Mouse (Mus musculus) hindbrain, embryonic 16.5 days (tissue): ENCODE data around the gene Tapbpl. TPM values are rescaled to one million over a fixed set of nuclear protein-coding genes. Genes with fewer than 3 reads are reported as not detected.
A peak's percentile ranks its signal among the peaks of the same experiment; 100 is the strongest.

Source experiments
- ATAC-seq: fragments of 200-750 bp; cut with Nextera tagmentation; 2 replicates; pipeline ENCODE4 v1.8.0; 2017; ENCODE audit warnings: moderate TSS enrichment, moderate library complexity
- H3K27ac ChIP-seq: fragments of 300-500 bp; sonication (generic); 2 replicates; pipeline ENCODE4 v1.5.1; 2014; ENCODE audit warnings: low read depth, mild to moderate bottlenecking, control low read depth, low read length, moderate library complexity
- H3K27me3 ChIP-seq: fragments of 300-500 bp; sonication (generic); replicated peaks from 2 replicates; pipeline ENCODE4 v1.6.1; 2014; ENCODE audit warnings: low read length; ENCODE audit not compliant: control insufficient read depth, insufficient read depth
- H3K36me3 ChIP-seq: fragments of 300-500 bp; sonication (generic); 2 replicates; pipeline ENCODE4 v1.6.1; 2014; ENCODE audit warnings: mild to moderate bottlenecking, low read length, moderate library complexity, mixed read lengths; ENCODE audit not compliant: control insufficient read depth, insufficient read depth
- H3K4me1 ChIP-seq: fragments of 300-500 bp; sonication (generic); 2 replicates; pipeline ENCODE4 v1.6.1; 2014; ENCODE audit warnings: low read depth, low read length; ENCODE audit not compliant: control insufficient read depth, insufficient read depth
- H3K4me2 ChIP-seq: fragments of 300-500 bp; sonication (generic); 2 replicates; pipeline ENCODE4 v1.6.1; 2014; ENCODE audit warnings: mild to moderate bottlenecking, low read length, control low read depth, moderate library complexity
- H3K4me3 ChIP-seq: fragments of 300-500 bp; sonication (generic); 2 replicates; pipeline ENCODE4 v1.5.1; 2014; ENCODE audit warnings: mild to moderate bottlenecking, low read length, control low read depth, moderate library complexity
- H3K9ac ChIP-seq: fragments of 300-500 bp; sonication (generic); 2 replicates; pipeline ENCODE4 v1.6.1; 2014; ENCODE audit warnings: low read depth, mild to moderate bottlenecking, control low read depth, low read length, moderate library complexity
- H3K9me3 ChIP-seq: fragments of 300-500 bp; sonication (generic); 2 replicates; pipeline ENCODE4 v1.6.1; 2014; ENCODE audit warnings: mild to moderate bottlenecking, low read length, moderate library complexity; ENCODE audit not compliant: control insufficient read depth
- WGBS: fragments of 180-500 bp; shearing (Covaris S2); extraction: QIAGEN DNeasy Blood & Tissue Kit; methylation state at CpG from one replicate; pipeline ENCODE4 v1.1.7; 2014; 5-methylcytosine and 5-hydroxymethylcytosine counted together
- polyA plus RNA-seq: library from polyadenylated mRNA; unstranded; fragments of >200 nt; fragmentation: Nextera tagmentation; extraction: Ambion mirVana; gene quantifications from 2 replicates; pipeline ENCODE4 v1.2.1, GENCODE M21; 2015

Tapbpl gene
- polyA plus RNA-seq, 1 experiment from 2014 or later = 9.1 TPM

- 73% methylated on average over 6 of the region's 6 CpGs for WGBS
- no peaks in the 10 kb centered on the region for H3K9me3 ChIP-seq
- no peak overlapping the region for H3K4me3 ChIP-seq
- H3K4me2 ChIP-seq = no peak overlapping the region
- H3K27ac ChIP-seq = no peak overlapping the region
- ATAC-seq = no peak
- H3K36me3 ChIP-seq = no peaks in the 10 kb centered on the region
- no peak overlapping the region for H3K9ac ChIP-seq
- H3K27me3 ChIP-seq = no peaks in the 10 kb centered on the region
- peaks cover 8% of the 10 kb centered on the region for H3K4me1 ChIP-seq
Observed at GRCm38 (mm10) chr6:125232516-125232915, 856 bp upstream of the Tapbpl start.

DNA sequence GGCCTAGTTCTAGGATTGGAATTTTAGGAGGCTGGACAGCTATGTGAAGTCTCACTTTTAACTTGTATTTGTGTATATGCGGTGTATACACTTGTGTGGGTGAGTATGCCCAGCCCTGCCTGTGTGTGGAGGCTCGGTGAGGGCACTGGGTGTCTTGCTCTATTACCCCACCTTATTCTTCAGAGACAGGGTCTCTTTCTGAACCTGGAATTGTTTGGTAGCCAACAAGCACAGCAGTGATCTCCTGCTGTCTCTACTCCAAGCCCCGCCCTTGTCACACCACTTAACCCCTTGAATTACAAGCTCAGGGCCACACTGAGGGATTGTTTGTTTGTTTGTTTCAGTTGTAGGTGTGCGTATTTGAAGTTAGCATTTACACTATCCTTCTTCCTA is 381 bp upstream of the Tapbpl start:
- H3K27ac ChIP-seq = peak overlapping the region; percentile 74; the same call in 1 of the 2 replicates
- H3K27me3 ChIP-seq = no peaks in the 10 kb centered on the region
- 52% methylated on average over 4 of the region's 4 CpGs for WGBS
- peak overlapping the region; percentile 89 for H3K4me2 ChIP-seq
- H3K36me3 ChIP-seq = no peaks in the 10 kb centered on the region
- no peaks in the 10 kb centered on the region for H3K9me3 ChIP-seq
- peak overlapping the region; percentile 73; the same call in 1 of the 2 replicates for H3K9ac ChIP-seq
- peaks cover 8% of the 10 kb centered on the region for H3K4me1 ChIP-seq
- peak; percentile 26; the same call in 1 of the 2 replicates for ATAC-seq
- H3K4me3 ChIP-seq = peak overlapping the region; percentile 49

GRCm38 (mm10) chr6:125230571-125230970 is 1.1 kb downstream of the Tapbpl start:
- Histone ChIP-seq H3K36me3 (no peaks in the 10 kb centered on the region), H3K4me2 (peak overlapping the region; percentile 89), H3K27me3 (no peaks in the 10 kb centered on the region), H3K9ac (peak overlapping the region; percentile 50), H3K9me3 (no peaks in the 10 kb centered on the region), H3K27ac (peak overlapping the region; percentile 74; the same call in 1 of the 2 replicates), H3K4me3 (no peak overlapping the region), H3K4me1 (peaks cover 8% of the 10 kb centered on the region)
- WGBS = 61% methylated on average over 9 of the region's 9 CpGs
- ATAC-seq = 0 out of 2 replicates have a peak, but pooled peaks have one; percentile 21

DNA sequence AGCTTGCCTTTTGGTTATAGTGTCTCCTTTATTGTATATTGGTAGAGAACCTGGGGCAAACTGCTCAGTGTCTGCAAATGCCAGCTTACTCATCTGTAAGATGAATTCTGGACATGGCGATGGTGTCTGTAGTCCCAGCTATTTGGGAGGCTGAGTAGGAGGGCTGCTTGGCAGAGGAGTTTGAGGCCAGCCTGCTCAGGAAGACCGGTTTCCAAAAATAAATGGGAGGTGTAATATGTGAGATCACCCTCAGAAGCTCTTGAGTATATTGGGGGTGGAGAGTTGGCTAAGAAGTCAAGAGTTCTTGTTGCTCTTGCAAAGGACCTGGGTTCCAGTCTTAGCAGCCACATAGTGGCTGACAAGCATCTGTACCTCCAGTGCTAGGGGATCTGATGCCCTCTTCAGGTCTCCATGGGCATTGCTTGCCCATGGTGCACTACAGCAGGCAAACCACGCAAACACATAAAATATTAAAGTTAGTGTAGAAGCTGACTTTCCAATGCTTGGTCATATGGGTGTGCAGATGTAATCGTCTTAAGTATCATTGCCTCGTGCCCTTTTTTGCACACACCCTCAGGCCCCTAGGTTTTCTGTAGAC is 6.0 kb downstream of the Tapbpl start:
- Histone ChIP-seq H3K4me3 (no peak overlapping the region), H3K9me3 (no peaks in the 10 kb centered on the region), H3K4me1 (no peaks in the 10 kb centered on the region), H3K27me3 (no peaks in the 10 kb centered on the region), H3K4me2 (no peak overlapping the region), H3K9ac (no peak overlapping the region), H3K36me3 (no peaks in the 10 kb centered on the region; the same call in 1 of the 2 replicates), H3K27ac (no peak overlapping the region)
- ATAC-seq = no peak
- WGBS = 86% methylated on average over 5 of the region's 5 CpGs

GRCm38 (mm10) chr6:125222577-125222976 is 9.1 kb downstream of the Tapbpl start:
- H3K27ac ChIP-seq = no peak overlapping the region
- 91% methylated on average over 3 of the region's 3 CpGs for WGBS
- no peak for ATAC-seq
- no peak overlapping the region for H3K4me3 ChIP-seq
- no peaks in the 10 kb centered on the region for H3K27me3 ChIP-seq
- H3K4me2 ChIP-seq = no peak overlapping the region
- no peaks in the 10 kb centered on the region for H3K9me3 ChIP-seq
- no peak overlapping the region for H3K9ac ChIP-seq
- no peaks in the 10 kb centered on the region for H3K4me1 ChIP-seq
- no peaks in the 10 kb centered on the region; the same call in 1 of the 2 replicates for H3K36me3 ChIP-seq

DNA sequence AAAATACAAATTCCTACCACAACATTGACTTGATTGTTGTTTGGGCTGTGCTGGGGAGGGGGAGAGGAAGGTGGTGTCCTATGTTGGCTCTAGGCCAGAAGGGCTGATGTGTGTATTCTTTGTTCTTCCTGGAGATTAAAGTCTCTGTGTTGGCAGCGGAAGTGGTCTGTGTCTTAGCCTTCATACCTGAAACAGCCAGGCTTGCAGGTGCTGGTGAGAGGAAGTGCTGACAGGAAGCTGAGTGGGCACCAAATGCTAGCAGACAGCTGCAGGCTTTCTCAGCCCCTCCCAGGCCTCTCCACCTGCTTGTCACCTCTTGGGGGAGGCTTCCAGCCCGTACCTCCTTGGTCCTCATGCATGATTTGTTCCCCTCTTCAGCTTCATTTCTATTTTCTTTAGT is 9.5 kb downstream of the Tapbpl start:
- ATAC-seq = no peak
- no peaks in the 10 kb centered on the region for H3K4me1 ChIP-seq
- no peak overlapping the region for H3K9ac ChIP-seq
- no peaks in the 10 kb centered on the region; the same call in 1 of the 2 replicates for H3K36me3 ChIP-seq
- H3K4me2 ChIP-seq = no peak overlapping the region
- no peak overlapping the region for H3K27ac ChIP-seq
- 72% methylated on average over 2 of the region's 2 CpGs for WGBS
- no peaks in the 10 kb centered on the region for H3K27me3 ChIP-seq
- H3K9me3 ChIP-seq = no peaks in the 10 kb centered on the region
- no peak overlapping the region for H3K4me3 ChIP-seq

DNA sequence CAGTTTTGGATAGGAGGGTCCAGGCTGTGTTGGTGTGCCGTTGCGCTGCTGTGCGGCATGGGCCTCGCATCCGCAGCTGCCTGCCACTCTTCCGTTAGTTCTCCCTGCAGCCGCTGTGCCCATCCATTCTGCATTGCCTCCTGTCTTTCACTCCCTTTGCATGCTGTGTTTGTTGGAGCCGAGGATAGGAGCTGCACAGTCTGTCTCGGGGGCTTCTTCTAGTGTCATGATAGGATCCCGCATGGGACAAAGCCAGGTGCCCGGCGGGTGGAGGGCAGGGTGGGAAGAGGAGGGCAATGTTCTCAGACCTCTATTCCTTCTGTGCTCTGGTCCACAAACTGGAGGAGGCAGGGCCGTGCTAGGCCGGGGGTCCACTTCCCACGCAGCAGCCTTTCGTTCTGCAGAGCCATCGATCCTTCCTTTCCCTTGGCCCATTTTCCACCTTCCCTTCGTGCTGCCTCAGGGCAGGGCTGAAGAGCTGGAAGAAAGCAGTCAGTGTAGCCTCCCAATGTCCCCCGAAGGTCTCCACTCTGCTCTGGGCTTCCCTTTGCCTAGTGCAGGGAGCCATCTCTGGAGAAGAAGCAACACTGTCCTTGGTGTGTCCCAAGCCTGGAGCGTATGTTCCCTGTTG is 10.4 kb downstream of the Tapbpl start:
- no peak for ATAC-seq
- H3K9me3 ChIP-seq = no peaks in the 10 kb centered on the region
- no peak overlapping the region for H3K4me3 ChIP-seq
- H3K27ac ChIP-seq = no peak overlapping the region
- H3K9ac ChIP-seq = no peak overlapping the region
- no peaks in the 10 kb centered on the region; the same call in 1 of the 2 replicates for H3K36me3 ChIP-seq
- H3K4me2 ChIP-seq = no peak overlapping the region
- peaks cover 7% of the 10 kb centered on the region for H3K4me1 ChIP-seq
- 89% methylated on average over 20 of the region's 20 CpGs for WGBS
- H3K27me3 ChIP-seq = no peaks in the 10 kb centered on the region

GRCm38 (mm10) chr6:125218963-125219362 is 12.7 kb downstream of the Tapbpl start:
- Histone ChIP-seq H3K36me3 (no peaks in the 10 kb centered on the region; the same call in 1 of the 2 replicates), H3K9me3 (no peaks in the 10 kb centered on the region), H3K4me3 (no peak overlapping the region), H3K27me3 (peaks cover under 1% of the 10 kb centered on the region; the same call in 1 of the 2 replicates), H3K4me2 (no peak overlapping the region), H3K27ac (no peak overlapping the region), H3K4me1 (peaks cover 10% of the 10 kb centered on the region), H3K9ac (no peak overlapping the region)
- no peak for ATAC-seq
- 77% methylated on average over 4 of the region's 4 CpGs for WGBS

GRCm38 (mm10) chr6:125217899-125218298 is 13.8 kb downstream of the Tapbpl start:
- H3K9ac ChIP-seq = no peak overlapping the region
- no peak for ATAC-seq
- no peak overlapping the region for H3K27ac ChIP-seq
- peaks cover 10% of the 10 kb centered on the region for H3K4me1 ChIP-seq
- no peaks in the 10 kb centered on the region; the same call in 1 of the 2 replicates for H3K36me3 ChIP-seq
- H3K9me3 ChIP-seq = no peaks in the 10 kb centered on the region
- no peak overlapping the region for H3K4me3 ChIP-seq
- H3K27me3 ChIP-seq = peaks cover 3% of the 10 kb centered on the region; the same call in 1 of the 2 replicates
- no peak overlapping the region for H3K4me2 ChIP-seq
- WGBS = 87% methylated on average over 11 of the region's 11 CpGs
